9 mouse cellular contexts compared by ENCODE assay signal in genomic region chr17:53462603-53463495, GRCm38 (mm10). TPM values are rescaled to one million over a fixed set of nuclear protein-coding genes. Genes with fewer than 3 reads are reported as not detected.
DNase-seq lines count a peak whose midpoint lies in the region; ATAC-seq lines count a peak whose summit lies in the region.
"Had no signal": no experiment of that assay in that cellular context is flagged by ENCODE, and none has a peak within 500 bp of the region (broad histone marks: within the 10 kb centered on the region; RNA-seq: fewer than 3 reads in every experiment).

TSS of gene Efhb (minus strand) at chr17:53463321.

- H3K36me3 ChIP-seq in embryonic facial prominence, embryonic 13.5 days, result no peaks in the 10 kb centered on the region
- no peaks in the 10 kb centered on the region for H3K36me3 ChIP-seq in limb, embryonic 13.5 days
- no peaks in the 10 kb centered on the region for H3K36me3 ChIP-seq in midbrain, embryonic 14.5 days (ENCODE audit: control insufficient read depth, insufficient read depth, low read length)
- H3K36me3 ChIP-seq: G1E had no signal

- peaks cover 8% of the 10 kb centered on the region; the same call in 1 of the 2 replicates for H3K4me1 ChIP-seq in embryonic facial prominence, embryonic 13.5 days
- no peaks in the 10 kb centered on the region for H3K4me1 ChIP-seq in limb, embryonic 13.5 days
- 0 out of 2 replicates have a peak, but pooled peaks cover 2% of the 10 kb centered on the region for H3K4me1 ChIP-seq in midbrain, embryonic 14.5 days (ENCODE audit: control insufficient read depth, insufficient read depth, low read length)

- H3K4me3 ChIP-seq in embryonic facial prominence, embryonic 13.5 days, result peak within 1 kb of the TSS; percentile 46
- H3K4me3 ChIP-seq in limb, embryonic 13.5 days, result peak within 1 kb of the TSS; percentile 44
- peak within 1 kb of the TSS; percentile 38 for H3K4me3 ChIP-seq in midbrain, embryonic 14.5 days (replicated peaks; ENCODE audit: low read depth, low read length)

- H3K4me2 ChIP-seq in embryonic facial prominence, embryonic 13.5 days, result peak within 1 kb of the TSS; percentile 57
- peak within 1 kb of the TSS; percentile 66 for H3K4me2 ChIP-seq in limb, embryonic 13.5 days (replicated peaks)
- H3K4me2 ChIP-seq in midbrain, embryonic 14.5 days (ENCODE audit: low read length), result peak within 1 kb of the TSS; percentile 70

- ATAC-seq in embryonic facial prominence, embryonic 13.5 days (ENCODE audit: insufficient number of reproducible peaks, insufficient read depth, low FRiP score, low TSS enrichment, low read depth), result peak; percentile 90
- ATAC-seq in limb, embryonic 13.5 days (ENCODE audit: low FRiP score, low read depth), result peak; percentile 94
- ATAC-seq in midbrain, embryonic 14.5 days (ENCODE audit: low FRiP score, low TSS enrichment), result peak; percentile 91

- peak within 1 kb of the TSS; percentile 62 for H3K9ac ChIP-seq in embryonic facial prominence, embryonic 13.5 days
- H3K9ac ChIP-seq in limb, embryonic 13.5 days, result peak within 1 kb of the TSS; percentile 57
- peak within 1 kb of the TSS; percentile 48 for H3K9ac ChIP-seq in midbrain, embryonic 14.5 days (replicated peaks; ENCODE audit: low read length)

- no peaks in the 10 kb centered on the region for H3K27me3 ChIP-seq in embryonic facial prominence, embryonic 13.5 days
- no peaks in the 10 kb centered on the region for H3K27me3 ChIP-seq in limb, embryonic 13.5 days
- H3K27me3 ChIP-seq in midbrain, embryonic 14.5 days (ENCODE audit: control insufficient read depth, insufficient read depth, low read length), result no peaks in the 10 kb centered on the region

- peak; percentile 94 for DNase-seq in 3T3-L1 (ENCODE audit: low read depth, low spot score)
- DNase-seq in adrenal gland, postnatal 36 days, result peak; percentile 92 to 93
- DNase-seq in heart, adult 9 months (ENCODE audit: low spot score in 2 of 2), result peak; percentile 87 to 94
- peak; percentile 85 to 93 for DNase-seq in kidney, adult 8-10 months
- peak; percentile 91 for DNase-seq in midbrain, embryonic 14.5 days
- peak; percentile 9 for DNase-seq in spleen, adult 12 weeks (ENCODE audit: low spot score)

- H3K27ac ChIP-seq in embryonic facial prominence, embryonic 13.5 days, result no peak within 1 kb of the TSS
- H3K27ac ChIP-seq in limb, embryonic 13.5 days, result no peak within 1 kb of the TSS
- no peak within 1 kb of the TSS for H3K27ac ChIP-seq in midbrain, embryonic 14.5 days (replicated peaks; ENCODE audit: low read depth, low read length)

- no peaks in the 10 kb centered on the region for H3K9me3 ChIP-seq in embryonic facial prominence, embryonic 13.5 days
- no peaks in the 10 kb centered on the region for H3K9me3 ChIP-seq in limb, embryonic 13.5 days
- H3K9me3 ChIP-seq in midbrain, embryonic 14.5 days (ENCODE audit: control insufficient read depth, low read length), result no peaks in the 10 kb centered on the region
- H3K9me3 ChIP-seq: G1E had no signal

- 20% methylated on average over 26 of the region's 26 CpGs for WGBS in embryonic facial prominence, embryonic 13.5 days
- 23% methylated on average over 26 of the region's 26 CpGs for WGBS in limb, embryonic 13.5 days
- 20% methylated on average over 26 of the region's 26 CpGs for WGBS in midbrain, embryonic 14.5 days

RNA-seq across cellular contexts. Expression of gene Efhb, which starts in this region (rescaled TPM):
- under 1 TPM; 0.36 to 0.43 TPM for total RNA-seq in adrenal gland, postnatal 36 days (2021)
- polyA plus RNA-seq in embryonic facial prominence, embryonic 13.5 days (2015; fragmentation: Nextera tagmentation; extraction: Ambion mirVana), result 0.39 and 0.48 TPM in 2 replicates
- 0.33 and 0.45 TPM in 2 replicates for polyA plus RNA-seq in limb, embryonic 13.5 days (2015; fragmentation: Nextera tagmentation; extraction: Ambion mirVana)
- 0.94 and 0.97 TPM in 2 replicates for polyA plus RNA-seq in midbrain, embryonic 14.5 days (2014; fragmentation: Nextera tagmentation; extraction: Ambion mirVana)
- polyA plus RNA-seq: G1E had no signal

Comparison
In these comparisons a context has a peak if more than half of its experiments do, and no peak if none do; other contexts are left out.
1. Peak in DNase-seq in adrenal gland, postnatal 36 days; RNA of the gene not detected or under 1 TPM.
2. Peak in ATAC-seq, H3K4me3 ChIP-seq, H3K9ac ChIP-seq and H3K4me2 ChIP-seq in embryonic facial prominence, embryonic 13.5 days; RNA of the gene not detected or under 1 TPM.
3. Peak in ATAC-seq, H3K4me3 ChIP-seq, H3K9ac ChIP-seq and H3K4me2 ChIP-seq in limb, embryonic 13.5 days; RNA of the gene not detected or under 1 TPM.
4. Peak in DNase-seq, ATAC-seq, H3K4me3 ChIP-seq, H3K9ac ChIP-seq and H3K4me2 ChIP-seq in midbrain, embryonic 14.5 days; RNA of the gene not detected or under 1 TPM.
5. DNase-seq: peak in every context shown above with its lines; median percentile 94 in 3T3-L1; 92 in adrenal gland, postnatal 36 days; 91 in midbrain, embryonic 14.5 days; 90 in heart, adult 9 months; 89 in kidney, adult 8-10 months; 9 in spleen, adult 12 weeks.